Mouse (Mus musculus) right cerebral cortex, postnatal 36 days (tissue): Measurements from ENCODE around the gene March6.

ENCODE experiments used
- DNase-seq, 2 experiments: peaks; one replicate each; pipeline ENCODE4 v3.0.0; 2022; ENCODE audit warnings: low spot score in 2 of 2, mixed read lengths in 1 of 2

March6 gene

DNA sequence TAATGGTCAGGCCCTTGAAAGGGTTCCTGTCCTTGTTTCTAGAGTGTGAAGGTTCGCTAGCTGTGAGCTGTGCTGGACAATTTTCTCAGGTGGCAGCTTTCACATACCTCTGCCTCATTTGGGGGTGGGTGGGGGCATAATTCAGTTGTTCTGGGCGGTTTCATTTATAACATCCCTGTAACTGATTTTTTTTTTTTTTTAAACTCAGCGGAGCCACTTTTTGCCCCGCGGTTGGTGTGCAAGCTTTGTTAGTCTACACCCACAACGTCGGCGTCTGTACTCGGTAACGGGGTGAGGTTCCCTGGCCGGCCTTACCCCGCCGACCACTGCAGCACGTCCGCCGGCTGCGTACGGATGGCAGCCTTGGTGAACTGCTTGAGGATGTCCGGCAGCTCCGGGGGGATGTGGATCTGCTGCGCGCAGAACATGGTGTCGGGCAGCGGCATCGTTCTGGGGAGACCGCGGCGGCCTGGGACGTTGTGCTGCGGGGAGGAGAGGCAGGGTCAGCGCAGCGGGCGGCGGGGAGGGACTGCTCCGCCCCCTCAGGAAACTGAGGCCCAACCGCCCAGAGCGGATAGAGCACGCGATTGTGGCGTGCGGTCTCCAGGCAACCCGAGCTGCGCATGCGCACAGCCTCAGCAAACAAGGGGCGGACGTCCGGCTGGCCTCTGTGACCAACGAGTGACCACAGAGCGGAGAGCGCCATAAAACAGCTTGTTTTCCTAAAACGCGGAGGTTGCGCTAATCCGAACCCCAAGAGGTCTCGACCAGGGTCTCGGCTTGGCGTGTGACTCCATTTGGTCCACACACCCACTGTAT lies 77.5 kb downstream of the March6 start, which contains the start of gene Ropn1l:
TSS of gene Ropn1l (minus strand) at position 640 of the 819 bp plus-strand sequence.
- peak; percentile 85 to 87 for DNase-seq

DNA sequence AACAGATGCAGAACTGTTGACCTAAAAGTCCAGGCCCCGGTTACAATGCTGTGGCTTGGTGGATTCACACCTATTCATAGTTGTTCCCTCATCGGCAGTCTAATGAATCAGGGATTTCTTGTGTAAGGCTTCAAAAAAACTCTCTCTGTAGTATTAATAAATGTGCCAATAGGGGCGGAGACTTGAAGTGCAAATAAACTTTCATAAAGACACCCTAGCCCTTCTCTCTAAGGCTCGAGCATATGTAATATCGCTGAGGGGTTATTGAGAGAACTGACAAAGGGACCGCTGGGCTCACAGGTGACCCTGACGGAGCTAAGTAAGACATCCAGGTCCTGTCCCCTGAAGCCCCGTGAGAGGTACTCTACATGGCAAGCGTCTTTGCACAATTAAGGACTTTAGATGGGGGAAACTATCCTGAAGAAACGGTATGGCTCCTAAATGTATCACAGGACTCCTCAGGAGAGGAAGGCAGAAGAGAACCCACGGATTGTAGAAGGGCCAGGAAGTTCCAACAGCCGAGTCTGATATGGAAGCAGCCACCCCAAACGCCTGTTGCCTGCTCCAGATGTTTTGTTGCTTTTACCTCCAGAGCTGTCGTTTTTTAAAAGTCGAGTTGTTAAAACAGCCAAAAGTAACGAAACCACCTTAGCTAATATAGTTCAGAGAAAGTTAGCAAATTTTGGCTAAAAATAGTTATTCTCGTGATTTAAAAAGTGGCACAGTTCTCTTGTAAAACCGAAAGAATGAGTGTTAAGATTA lies 78.3 kb downstream of the March6 start:
- DNase-seq, result no peak

DNA sequence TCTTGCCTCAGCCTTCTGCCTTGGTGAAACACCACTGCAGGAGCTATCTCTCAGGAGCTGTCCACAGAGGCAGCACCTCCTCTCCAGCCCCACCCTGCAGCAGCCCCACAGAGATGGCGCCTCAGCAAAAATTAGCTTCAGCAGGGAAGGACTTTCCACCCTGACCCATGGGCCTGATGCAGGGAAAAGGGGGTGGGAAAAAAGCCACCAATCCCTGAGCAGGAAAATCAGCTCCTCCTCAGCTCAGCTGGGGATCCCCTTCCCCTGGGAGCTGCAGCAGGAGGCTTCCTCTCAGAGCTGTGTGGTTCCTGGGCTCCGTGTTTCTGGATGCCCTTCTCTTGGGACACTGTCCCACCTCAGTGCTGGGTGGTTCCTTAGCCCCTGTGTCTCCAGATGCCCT lies 81.1 kb downstream of the March6 start:
- no peak for DNase-seq

DNA sequence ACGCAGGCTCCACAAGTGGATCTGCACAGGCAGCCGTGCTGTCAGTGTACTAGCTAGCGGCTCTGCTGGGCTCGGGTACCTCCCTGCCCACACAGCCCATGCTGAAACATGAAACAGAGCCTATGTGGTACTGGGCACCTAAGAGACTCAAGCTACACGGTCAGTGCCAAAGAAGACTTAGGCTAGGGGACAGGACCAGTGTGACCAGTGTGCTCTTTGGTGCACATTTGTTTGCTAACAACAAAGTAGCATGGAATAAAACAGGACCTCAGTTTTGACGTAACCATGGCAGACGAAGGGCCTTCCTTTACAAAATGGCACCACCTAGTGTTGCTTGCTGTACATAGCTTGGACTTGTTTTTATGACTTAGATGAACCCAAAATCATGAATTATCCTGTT lies 83.7 kb downstream of the March6 start:
- DNase-seq, result no peak

DNA sequence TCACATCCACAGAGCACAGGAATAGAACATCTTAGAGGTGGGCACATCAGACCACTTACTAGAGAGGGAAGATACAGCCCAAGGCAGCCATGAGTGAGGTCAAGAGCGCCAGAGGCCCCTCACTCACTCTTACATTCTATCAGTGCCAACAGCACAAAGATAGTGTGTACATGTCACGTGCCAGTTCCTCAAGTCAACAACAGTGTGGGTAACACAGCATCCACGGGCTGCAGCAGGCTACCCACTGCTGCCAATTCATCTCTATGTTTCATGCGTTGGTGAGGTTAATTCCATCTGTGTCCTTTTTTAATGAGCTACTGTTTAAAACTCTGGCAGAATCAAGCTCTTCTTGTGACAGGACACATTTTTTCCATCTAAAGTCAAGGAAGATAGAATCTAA lies 88.2 kb downstream of the March6 start:
- DNase-seq, result no peak

DNA sequence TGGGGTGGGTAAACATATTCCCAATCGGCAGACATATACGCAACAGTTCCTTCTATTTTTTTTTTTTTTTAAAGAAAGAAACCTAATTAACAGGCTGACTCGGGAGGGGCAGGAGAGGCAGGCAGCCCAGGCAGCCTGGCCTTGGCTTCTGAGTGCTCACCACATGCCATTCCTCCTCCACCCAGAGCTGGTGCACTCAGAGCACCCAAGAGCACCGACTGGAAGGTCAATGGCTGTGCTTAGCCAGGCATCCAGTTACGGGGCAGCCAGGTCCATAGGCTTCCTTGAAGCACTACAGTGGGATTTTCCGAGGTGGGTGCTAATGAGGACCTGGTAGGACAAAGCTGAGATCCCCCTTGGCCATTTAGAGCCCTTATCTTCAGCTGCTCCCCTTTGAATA lies 88.9 kb downstream of the March6 start:
- DNase-seq, result no peak

DNA sequence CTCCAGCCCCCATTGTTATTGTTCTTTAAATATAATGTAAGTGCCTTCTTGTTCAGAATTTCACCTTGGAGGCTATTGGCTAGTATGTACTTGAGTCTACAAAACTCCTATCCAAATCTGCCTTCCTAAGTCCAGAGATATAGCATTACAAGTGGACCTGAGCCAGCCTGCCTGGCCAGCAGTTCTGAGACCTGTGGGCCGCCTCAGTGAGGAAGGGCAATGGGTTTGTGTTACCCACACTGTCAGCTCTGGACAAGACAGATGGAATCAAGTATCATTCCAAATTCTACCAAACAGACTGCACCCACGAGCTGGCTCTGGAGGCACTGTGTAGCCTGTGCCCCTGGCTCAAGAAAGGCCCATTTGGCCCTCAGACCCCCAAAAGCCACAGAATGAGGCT lies 94.0 kb downstream of the March6 start:
- DNase-seq, result no peak

DNA sequence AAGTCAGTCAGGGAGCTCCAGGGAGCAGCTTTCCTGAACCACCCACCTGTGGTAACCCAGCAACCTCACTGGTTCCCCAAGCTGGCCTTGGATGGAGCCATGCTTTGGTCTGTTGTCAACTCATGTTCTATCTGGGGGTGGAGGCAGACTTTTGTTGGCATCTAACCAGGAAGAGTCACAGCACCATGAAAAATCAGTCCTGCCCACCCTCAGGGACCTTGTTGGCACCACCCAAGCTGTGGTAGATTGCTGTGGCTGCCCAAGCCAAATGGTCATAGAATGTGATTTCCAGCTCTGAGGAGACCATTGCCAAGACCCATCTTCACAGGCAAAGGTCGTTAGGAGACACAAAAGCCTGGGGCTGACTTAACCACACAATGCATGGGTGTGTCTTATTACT lies 94.8 kb downstream of the March6 start:
- DNase-seq, result no peak

DNA sequence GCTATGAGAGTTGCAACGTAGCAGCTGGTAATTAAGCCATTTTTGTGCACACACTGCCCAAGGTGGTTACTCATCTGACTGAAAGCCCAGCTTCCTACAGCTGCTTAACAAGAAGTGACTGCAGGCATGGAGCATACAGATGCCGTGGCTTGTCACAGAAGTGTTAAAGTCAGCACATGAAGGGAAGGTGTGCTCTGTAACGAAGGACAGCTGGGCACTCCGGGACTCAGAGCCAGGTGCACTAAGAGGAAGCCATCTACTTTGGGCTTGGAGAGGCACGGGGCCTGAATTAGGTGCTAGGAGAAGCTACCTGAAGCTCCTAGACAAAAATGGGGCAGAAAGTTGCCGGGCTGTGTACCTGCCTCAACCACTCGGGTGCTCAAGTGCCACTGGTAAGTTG lies 97.1 kb downstream of the March6 start:
- DNase-seq, result no peak

DNA sequence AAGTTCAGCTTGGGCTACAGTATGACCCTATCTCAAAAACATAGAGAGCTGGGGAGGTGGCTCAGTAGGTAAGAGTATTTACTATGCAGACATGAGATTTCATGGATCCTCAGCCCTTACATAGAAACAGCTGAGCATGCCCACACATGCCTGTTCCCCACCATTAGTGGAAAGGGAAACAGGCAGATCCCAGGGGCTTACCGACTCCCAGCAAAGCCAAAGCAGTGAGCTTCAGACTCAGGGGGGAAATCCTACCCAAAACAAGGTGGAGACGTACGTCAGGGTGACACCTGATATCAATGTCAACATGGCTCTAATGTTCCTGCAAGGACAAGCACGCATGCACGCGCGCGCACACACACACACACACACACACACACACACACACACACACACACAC lies 99.0 kb downstream of the March6 start:
- DNase-seq, result no peak

DNA sequence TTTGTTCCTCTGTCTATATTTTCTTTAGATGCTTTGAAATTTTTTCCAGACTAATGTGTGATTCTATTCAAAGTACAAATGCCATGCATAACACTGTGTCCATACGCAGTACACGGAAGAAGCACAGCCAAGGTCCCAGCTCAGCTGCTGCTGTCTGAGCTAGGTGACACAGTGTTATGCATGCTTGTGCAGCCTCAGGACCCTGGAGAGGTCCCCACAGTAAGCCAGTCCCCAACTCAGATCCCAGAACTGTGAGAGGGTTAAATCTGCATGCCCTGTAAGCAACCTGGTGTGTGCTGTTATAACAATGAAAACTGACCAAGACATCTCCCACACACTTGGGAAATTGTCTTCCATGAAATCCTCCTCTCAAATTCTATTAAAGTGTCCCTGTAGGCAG lies 100.8 kb downstream of the March6 start:
- DNase-seq, result no peak

DNA sequence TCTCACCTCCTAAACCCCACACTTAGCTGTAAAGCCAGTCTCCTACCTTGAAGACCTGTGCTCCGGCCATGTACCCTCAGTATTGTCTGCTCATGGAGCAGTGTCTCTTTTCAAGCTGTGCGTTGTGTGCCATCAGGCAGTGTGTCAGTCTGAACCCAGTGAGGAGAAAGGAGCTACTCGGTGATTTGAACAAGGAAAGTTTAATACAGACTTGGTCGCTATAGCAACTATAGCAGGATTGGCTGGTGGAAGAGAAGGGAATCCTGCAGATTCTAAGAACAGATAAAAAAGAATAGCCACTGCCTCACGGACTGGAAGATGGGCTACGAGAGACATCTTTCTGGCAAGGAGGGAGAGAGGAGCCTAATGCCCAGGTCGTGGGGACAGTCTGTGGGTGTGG lies 101.4 kb downstream of the March6 start:
- no peak for DNase-seq

DNA sequence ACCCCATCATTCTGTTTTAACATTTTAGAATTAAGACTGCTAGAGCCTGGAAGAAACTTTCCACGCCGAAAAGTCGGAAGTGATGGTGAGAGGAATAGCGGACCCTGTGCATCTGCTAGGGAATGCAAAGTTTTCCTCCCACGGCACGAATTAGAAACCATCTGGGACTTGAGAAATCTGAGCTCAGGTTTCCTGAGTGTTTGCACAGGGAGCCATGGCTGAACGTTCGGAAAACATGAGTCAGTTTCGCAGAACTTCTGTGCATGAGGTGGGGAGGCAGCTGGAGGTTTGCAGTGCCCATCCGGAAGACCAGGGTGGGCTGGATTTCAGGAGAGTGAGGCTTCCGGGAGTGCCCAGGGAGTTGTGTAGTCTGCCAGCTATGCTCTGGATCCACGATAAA lies 102.3 kb downstream of the March6 start:
- DNase-seq, result peak; percentile 81 to 82

DNA sequence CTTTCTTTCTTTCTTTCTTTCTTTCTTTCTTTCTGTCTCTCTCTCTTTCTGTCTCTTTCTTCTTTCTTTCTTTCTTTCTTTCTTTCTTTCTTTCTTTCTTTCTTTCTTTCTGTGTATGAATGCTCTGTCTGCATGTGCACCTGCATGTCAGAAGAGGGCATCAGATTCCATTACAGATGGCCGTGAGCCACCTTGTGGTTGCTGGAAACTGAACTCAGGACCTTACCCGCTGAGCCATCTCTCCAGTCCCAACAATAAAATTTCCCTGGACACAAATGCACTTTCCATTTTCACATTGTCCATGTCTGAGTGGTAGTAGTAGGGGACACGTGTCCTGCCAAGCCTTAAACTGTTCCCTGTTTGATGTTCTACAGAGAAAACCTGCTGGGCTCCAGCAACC lies 103.5 kb downstream of the March6 start:
- no peak for DNase-seq

DNA sequence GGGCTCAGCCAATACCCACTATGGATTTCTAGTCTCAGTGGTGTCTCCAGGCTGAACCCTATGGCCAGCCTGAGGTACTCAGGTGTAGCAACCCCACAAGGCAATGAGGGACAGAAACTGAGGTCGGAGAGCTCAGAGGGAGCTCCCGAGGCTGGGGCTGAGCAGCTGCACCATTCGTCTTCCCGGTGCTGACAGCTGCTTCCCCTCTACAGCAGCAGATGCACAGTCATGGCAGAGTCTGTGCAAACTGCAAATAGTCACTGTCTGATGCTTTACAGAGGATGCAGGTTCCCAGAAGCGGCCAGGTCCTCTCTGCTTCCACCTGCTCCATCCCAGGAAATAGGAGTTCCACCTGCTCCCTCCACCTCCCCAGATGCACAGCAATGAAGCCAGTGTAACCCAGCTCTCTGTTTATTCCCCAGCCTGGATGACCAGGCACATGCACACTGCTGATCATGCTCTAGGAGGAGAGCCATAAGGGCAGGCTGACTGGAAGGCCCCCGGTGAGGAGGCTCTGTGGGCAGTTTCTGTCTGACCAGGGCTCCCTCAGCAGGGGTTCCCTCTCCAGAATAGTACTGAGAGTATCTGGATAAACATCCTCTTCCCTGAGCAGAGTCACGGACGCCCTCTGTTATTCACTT lies 104.7 kb downstream of the March6 start:
- no peak for DNase-seq

DNA sequence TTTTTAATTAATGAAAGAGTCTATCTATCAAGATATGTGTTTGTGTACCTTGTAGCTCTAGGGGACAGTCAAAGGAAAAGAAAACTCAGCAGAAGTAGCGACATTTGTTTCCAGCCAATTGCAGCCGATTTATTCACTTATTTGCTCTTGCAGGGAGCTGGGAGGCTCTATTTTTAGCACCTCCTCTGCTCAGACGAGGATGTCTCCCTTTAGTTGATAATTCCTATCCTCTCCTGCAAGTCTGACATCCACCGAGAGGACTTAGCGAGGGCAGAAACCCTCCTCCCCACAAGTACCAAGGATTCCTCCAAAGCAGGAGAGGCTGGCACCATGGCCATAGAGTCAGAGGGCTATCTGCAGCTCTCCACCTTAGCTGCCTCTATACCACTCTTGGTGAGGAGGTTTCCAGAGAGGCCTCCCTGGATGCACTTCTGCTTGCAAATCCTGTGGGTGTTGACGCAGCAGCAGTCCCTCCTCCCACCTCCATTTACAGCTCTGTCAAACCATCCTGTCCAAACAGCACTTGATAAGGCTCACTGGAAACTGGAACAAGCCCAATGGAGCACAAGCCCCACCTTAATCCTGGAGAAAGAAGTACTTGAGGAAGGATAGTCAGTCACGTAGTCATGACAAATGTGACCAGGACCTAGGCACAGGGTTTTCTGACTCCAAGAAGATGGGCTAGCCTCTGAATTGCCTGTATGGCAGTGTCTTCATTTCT lies 108.0 kb downstream of the March6 start:
- DNase-seq, result no peak

DNA sequence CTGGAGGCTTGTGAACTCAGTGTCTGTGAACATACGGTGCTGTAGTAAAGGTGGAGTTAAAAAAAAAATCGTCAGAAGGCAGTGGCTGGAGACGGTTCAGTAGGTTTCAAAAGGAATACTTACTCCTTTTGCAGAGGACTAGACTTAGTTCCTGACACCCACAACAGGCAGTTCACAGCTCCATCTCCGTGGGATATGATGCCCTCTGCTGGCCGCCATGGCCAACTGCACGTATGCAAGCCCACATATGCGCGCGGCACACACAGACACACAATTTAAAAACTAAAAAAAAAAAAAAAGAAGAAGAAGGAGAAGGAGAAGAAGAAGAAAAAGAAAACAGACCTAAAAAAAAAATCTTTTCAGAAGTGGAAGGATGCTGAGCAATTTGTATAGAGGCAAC lies 111.8 kb downstream of the March6 start:
- no peak for DNase-seq

DNA sequence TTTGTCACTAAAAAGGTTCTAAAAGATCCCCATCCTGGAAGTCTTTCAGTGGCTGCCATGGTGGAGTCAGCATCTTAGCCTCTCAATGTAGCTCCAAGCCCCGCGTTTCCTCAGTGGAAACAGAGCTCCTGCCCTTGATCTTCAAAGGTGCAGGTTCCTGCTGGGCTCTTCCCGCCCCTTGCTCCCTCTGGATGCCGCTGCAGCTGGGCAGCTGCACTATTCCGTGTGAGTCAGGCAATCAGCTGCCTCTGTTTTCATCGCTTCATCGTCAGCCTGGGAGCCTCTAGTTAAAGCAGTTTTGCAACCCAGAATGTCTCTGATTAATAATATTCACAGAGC lies 112.2 kb downstream of the March6 start:
- DNase-seq, result no peak

DNA sequence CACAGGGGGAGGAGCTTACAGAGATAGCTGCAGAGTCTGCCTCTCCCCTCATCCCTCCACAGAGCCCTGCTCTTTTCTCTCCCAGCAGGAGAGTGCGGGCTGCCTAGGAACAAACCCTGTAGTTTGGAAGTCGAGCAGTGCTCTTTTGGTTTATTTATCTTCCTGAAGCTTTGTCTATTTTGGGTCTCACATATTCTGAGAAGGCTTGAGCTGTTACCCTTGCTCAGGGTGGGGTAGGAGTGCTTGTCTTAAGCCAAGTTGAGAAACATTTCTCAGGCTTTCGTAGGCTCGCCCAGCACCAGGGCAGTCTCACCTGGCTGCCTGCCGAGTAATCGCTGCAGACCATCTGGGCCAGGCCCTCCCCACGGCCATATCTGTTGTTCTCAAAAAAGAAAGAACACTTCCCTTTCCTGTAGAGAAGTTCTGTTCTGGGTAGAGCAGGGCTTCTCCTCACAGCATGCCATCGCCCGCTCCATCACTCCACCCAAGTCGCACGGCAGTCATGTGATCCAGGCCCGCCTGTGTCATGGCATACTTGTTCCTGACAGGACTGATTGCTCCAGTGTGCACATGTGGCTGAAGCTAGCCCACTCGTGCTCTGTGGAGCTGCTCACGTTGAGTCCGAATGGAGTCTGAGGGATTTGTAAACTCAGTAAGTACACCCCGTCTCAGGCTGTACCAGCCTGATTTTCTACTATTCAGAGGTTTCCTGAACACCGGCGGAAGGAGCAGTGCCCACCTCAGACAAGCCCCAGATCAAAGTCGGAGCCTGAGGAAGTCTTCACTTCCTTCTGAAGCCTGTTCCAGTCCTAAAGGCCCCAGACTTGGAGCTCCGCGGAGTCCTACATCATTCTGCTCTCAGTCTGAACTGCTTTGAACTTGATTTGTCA lies 112.8 kb downstream of the March6 start:
- peak; percentile 75 to 79 for DNase-seq

DNA sequence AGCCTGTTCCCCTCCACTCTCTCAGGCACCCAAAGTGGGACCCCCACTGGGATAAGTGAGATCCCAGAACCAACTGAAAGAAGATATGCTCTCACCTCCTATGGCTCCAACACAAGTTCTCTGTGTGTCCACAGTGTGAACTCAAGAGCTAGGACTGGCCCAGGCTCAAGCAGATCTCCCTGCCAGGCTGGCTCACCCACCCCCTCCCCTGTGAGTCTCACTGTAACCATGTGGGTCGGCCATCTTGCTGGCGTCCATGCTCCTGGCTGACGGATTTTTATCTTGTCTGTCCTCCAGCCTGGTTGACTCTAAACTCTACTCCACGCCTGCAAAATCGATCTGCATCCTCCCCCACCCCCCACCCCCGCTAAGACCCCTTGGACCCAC lies 113.5 kb downstream of the March6 start:
- no peak for DNase-seq

DNA sequence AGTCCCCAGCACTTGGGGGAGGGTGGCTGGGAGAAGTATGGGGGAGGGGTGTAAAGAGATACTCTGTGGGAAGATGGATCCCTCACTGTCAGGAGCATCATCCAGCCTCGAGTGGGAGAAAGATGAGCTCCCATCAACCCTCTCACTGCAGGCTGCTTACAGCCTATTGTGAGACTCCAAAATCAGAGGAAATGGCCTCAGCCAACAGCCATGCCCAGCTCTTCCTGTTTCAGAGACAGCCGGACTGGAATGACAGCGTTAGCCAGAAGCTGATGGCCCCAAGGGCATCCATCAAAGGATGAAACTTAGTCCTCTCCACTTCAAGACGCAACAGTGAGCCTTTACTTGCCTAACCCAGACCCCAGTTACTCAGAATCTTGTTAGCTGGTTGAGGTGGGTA lies 115.7 kb downstream of the March6 start:
- no peak for DNase-seq
